Mouse (Mus musculus) adrenal gland, postnatal 0 days (tissue): ENCODE measurements around the gene Asap3. TPM values are rescaled to one million over a fixed set of nuclear protein-coding genes. Genes with fewer than 3 reads are reported as not detected.

Source experiments
- polyA plus RNA-seq: library from polyadenylated mRNA; unstranded; fragments of >200 nt; fragmentation: Nextera tagmentation; extraction: Ambion mirVana; gene quantifications from 2 replicates; pipeline ENCODE4 v1.2.1, GENCODE M21; 2015

Gene Asap3
- 4.4 and 6.0 TPM in 2 replicates for polyA plus RNA-seq

GRCm38 (mm10) chr4:136206033-136206893 lies at the start of gene Asap3:
Asap3 (plus strand) TSS chr4:136206365.

GRCm38 (mm10) chr4:136172011-136172541 lies 34.1 kb upstream of the Asap3 start, which contains the start of gene E2f2:
E2f2 (plus strand) TSS chr4:136172394.

GRCm38 (mm10) chr4:136247729-136248463 lies 41.7 kb downstream of the Asap3 start, which contains the start of gene Tcea3:
Tcea3 (plus strand) TSS chr4:136247729.

GRCm38 (mm10) chr4:136284455-136284854 lies 78.3 kb downstream of the Asap3 start, which contains the start of gene Zfp46:
Zfp46 (plus strand) TSS chr4:136284683.

Other genes starting within 250 kb of the Asap3 start
- gene Gale, start 242.6 kb upstream of the Asap3 start, polyA plus RNA-seq, result 11.1 and 13.1 TPM in 2 replicates
- 60.9 and 77.5 TPM in 2 replicates for gene Lypla2, start 233.7 kb upstream of the Asap3 start, polyA plus RNA-seq
- 41.3 and 53.7 TPM in 2 replicates for gene Pithd1, start 219.1 kb upstream of the Asap3 start, polyA plus RNA-seq
- 16.7 and 25.8 TPM in 2 replicates for gene Eloa, start 184.6 kb upstream of the Asap3 start, polyA plus RNA-seq
- 454 and 620 TPM in 2 replicates for gene Rpl11, start 152.9 kb upstream of the Asap3 start, polyA plus RNA-seq
- gene Id3, start 62.9 kb upstream of the Asap3 start, polyA plus RNA-seq, result 210 and 233 TPM in 2 replicates
- gene E2f2, start 34.0 kb upstream of the Asap3 start, polyA plus RNA-seq, result 6.0 and 6.9 TPM in 2 replicates
- gene Tcea3, start 41.4 kb downstream of the Asap3 start, polyA plus RNA-seq, result 9.7 and 14.1 TPM in 2 replicates
- 10.1 and 11.5 TPM in 2 replicates for gene Zfp46, start 78.3 kb downstream of the Asap3 start, polyA plus RNA-seq
- gene Hnrnpr, start 104.6 kb downstream of the Asap3 start, polyA plus RNA-seq, result 66.3 and 85.8 TPM in 2 replicates
- gene Htr1d, start 217.2 kb downstream of the Asap3 start, polyA plus RNA-seq, result 0.30 and 0.37 TPM in 2 replicates